Comparison of ENCODE assay signal across 9 mouse cellular contexts in genomic region chr9:52098600-52098999, GRCm38 (mm10). TPM values are rescaled to one million over a fixed set of nuclear protein-coding genes. Genes with fewer than 3 reads are reported as not detected.
DNase-seq lines count a peak whose midpoint lies in the region; ATAC-seq and TF ChIP-seq lines count a peak whose summit lies in the region.
"Had no signal": no experiment of that assay in that cellular context is flagged by ENCODE, and none has a peak within 500 bp of the region (broad histone marks: within the 10 kb centered on the region; RNA-seq: fewer than 3 reads in every experiment).

No protein-coding gene starts in this region.

- no peak for TF ChIP-seq POLR2A in cerebellum, adult 2 months (IDR thresholded peaks at IDR 0.05; ENCODE audit: borderline replicate concordance, insufficient read depth, low read length)

- H3K36me3 ChIP-seq in hindbrain, embryonic 15.5 days: no peaks in the 10 kb centered on the region

- DNase-seq in Muller cell, postnatal 12 days (ENCODE audit: inconsistent ontology term): peak; percentile 72
- peak; percentile 70 to 81 for DNase-seq in cerebellum, adult 2 months
- DNase-seq in frontal cortex, adult 2 months (ENCODE audit: extremely low spot score in 1 of 2, low spot score in 1 of 2): peak; percentile 37 to 89
- peak; percentile 72 to 88 for DNase-seq in layer of hippocampus, postnatal 25 days (ENCODE audit: extremely low spot score in 1 of 2, low spot score in 1 of 2)
- DNase-seq in right cerebral cortex, adult 18-20 months: peak; percentile 66
- peak; percentile 82 for DNase-seq in urinary bladder, postnatal 14 days (ENCODE audit: low spot score)

- no peaks in the 10 kb centered on the region for H3K9me3 ChIP-seq in hindbrain, embryonic 15.5 days

- H3K27ac ChIP-seq in cerebellum, adult 2 months (ENCODE audit: insufficient read depth, low read length): no peak overlapping the region
- no peak overlapping the region for H3K27ac ChIP-seq in hindbrain, embryonic 15.5 days (replicated peaks)
- H3K27ac ChIP-seq: macrophage had no signal

- H3K27me3 ChIP-seq in cerebellum, adult 2 months (ENCODE audit: control insufficient read depth, insufficient read depth, low read length): no peaks in the 10 kb centered on the region
- H3K27me3 ChIP-seq in hindbrain, embryonic 15.5 days: no peaks in the 10 kb centered on the region

- under 1% methylated on average over 7 of the region's 7 CpGs for WGBS in cerebellum, adult 2 months
- 3% methylated on average over 7 of the region's 7 CpGs for WGBS in hindbrain, embryonic 15.5 days

- no peak overlapping the region for H3K4me2 ChIP-seq in hindbrain, embryonic 15.5 days

- no peak overlapping the region for H3K9ac ChIP-seq in hindbrain, embryonic 15.5 days

- H3K4me1 ChIP-seq in cerebellum, adult 2 months (ENCODE audit: control insufficient read depth, insufficient read depth, low read length): peaks cover 4% of the 10 kb centered on the region
- H3K4me1 ChIP-seq in hindbrain, embryonic 15.5 days (replicated peaks): no peaks in the 10 kb centered on the region

- TF ChIP-seq CTCF in cerebellum, adult 2 months (IDR thresholded peaks at IDR 0.05; ENCODE audit: borderline replicate concordance, insufficient read depth, low read depth, low read length): peak; percentile 95

- H3K4me3 ChIP-seq in cerebellum, adult 2 months (replicated peaks; ENCODE audit: insufficient read depth, low read depth, low read length): no peak overlapping the region
- H3K4me3 ChIP-seq in hindbrain, embryonic 15.5 days: no peak overlapping the region

- ATAC-seq in hindbrain, embryonic 15.5 days (ENCODE audit: low FRiP score, low read depth): peak; percentile 59; the same call in 1 of the 2 replicates
- peak; percentile 93 for ATAC-seq in megakaryocyte, adult 5-6 weeks (ENCODE audit: poor library complexity, severe bottlenecking)

RNA-seq across cellular contexts. Expression of gene Rdx, which starts 51.6 kb away (rescaled TPM):
- polyA plus RNA-seq in cerebellum, adult 2 months (2012; rRNA removed): 47.1 and 49.5 TPM in 2 replicates
- 44.4 and 47.5 TPM in 2 replicates for polyA plus RNA-seq in frontal cortex, adult 2 months (2012; rRNA removed)
- polyA plus RNA-seq in hindbrain, embryonic 15.5 days (2015; fragmentation: Nextera tagmentation; extraction: Ambion mirVana): 78.3 and 85.7 TPM in 2 replicates
- 10 to 100 TPM; 52.6 to 53.2 TPM for total RNA-seq in layer of hippocampus, postnatal 25 days (2021)
- total RNA-seq in megakaryocyte, adult 5-6 weeks (2015): 62.7 and 69.8 TPM in 2 replicates
- 164 and 165 TPM in 2 replicates for total RNA-seq in megakaryocyte, adult 5-6 weeks (2017)
